In the genomic region with DNA sequence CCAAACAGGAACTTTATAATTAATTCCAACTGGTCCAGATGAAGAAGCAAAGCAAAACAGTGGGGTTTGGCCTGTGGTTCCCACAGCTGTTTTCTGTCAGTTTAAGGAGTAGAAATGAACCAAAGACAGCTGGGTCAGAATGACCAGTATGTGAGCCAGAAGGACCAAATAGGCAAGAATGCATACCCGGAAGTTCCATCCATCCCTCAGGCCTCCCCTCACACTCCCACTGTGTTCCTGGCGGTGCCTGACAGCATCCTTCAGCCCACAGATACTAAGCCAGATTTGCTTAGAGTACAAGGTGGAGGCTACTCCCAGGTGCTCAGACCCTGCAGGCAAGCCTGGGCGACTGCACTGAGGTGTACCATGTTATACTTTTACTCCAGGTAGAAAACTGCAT, we compare ENCODE assay signal across 16 mouse cellular contexts. TPM values are rescaled to one million over a fixed set of nuclear protein-coding genes. Genes with fewer than 3 reads are reported as not detected.
DNase-seq lines count a peak whose midpoint lies in the region; ATAC-seq and TF ChIP-seq lines count a peak whose summit lies in the region.
"Had no signal": no experiment of that assay in that cellular context is flagged by ENCODE, and none has a peak within 500 bp of the region (broad histone marks: within the 10 kb centered on the region; RNA-seq: fewer than 3 reads in every experiment).

No protein-coding gene starts in this region.

- no peaks in the 10 kb centered on the region for H3K9me3 ChIP-seq in embryonic facial prominence, embryonic 11.5 days (replicated peaks; ENCODE audit: control insufficient read depth, low read length)
- 0 out of 2 replicates have a peak, but pooled peaks cover 3% of the 10 kb centered on the region for H3K9me3 ChIP-seq in kidney, embryonic 16.5 days (ENCODE audit: low read length)
- no peaks in the 10 kb centered on the region for H3K9me3 ChIP-seq in stomach, embryonic 14.5 days (ENCODE audit: control insufficient read depth, low read depth, low read length)
- H3K9me3 ChIP-seq: forebrain, embryonic 12.5 days; intestine, embryonic 15.5 days; midbrain, embryonic 12.5 days had no signal

- H3K4me3 ChIP-seq in embryonic facial prominence, embryonic 11.5 days (ENCODE audit: low read depth, low read length), result no peak overlapping the region
- H3K4me3 ChIP-seq in kidney, embryonic 16.5 days (ENCODE audit: low read length), result no peak overlapping the region
- H3K4me3 ChIP-seq in stomach, embryonic 14.5 days (ENCODE audit: low read depth, low read length), result no peak overlapping the region
- H3K4me3 ChIP-seq in cerebellum, adult 2 months (replicated peaks; ENCODE audit: insufficient read depth, low read depth, low read length), result no peak overlapping the region
- H3K4me3 ChIP-seq: forebrain, embryonic 12.5 days; intestine, embryonic 15.5 days; midbrain, embryonic 12.5 days had no signal

- no peaks in the 10 kb centered on the region for H3K36me3 ChIP-seq in embryonic facial prominence, embryonic 11.5 days (replicated peaks; ENCODE audit: control insufficient read depth, insufficient read depth, low read depth, low read length)
- no peaks in the 10 kb centered on the region for H3K36me3 ChIP-seq in kidney, embryonic 16.5 days (ENCODE audit: insufficient read depth, low read length)
- H3K36me3 ChIP-seq in stomach, embryonic 14.5 days (ENCODE audit: control insufficient read depth, insufficient read depth, low read length), result no peaks in the 10 kb centered on the region
- H3K36me3 ChIP-seq: forebrain, embryonic 12.5 days; intestine, embryonic 15.5 days; midbrain, embryonic 12.5 days had no signal

- ATAC-seq in embryonic facial prominence, embryonic 11.5 days (replicated peaks; ENCODE audit: insufficient number of reproducible peaks, low FRiP score, low TSS enrichment, low read depth), result 0 out of 2 replicates have a peak, but pooled peaks have one; percentile 29
- ATAC-seq in kidney, embryonic 16.5 days (ENCODE audit: low FRiP score, low TSS enrichment), result peak; percentile 90
- ATAC-seq in stomach, embryonic 14.5 days (ENCODE audit: insufficient number of reproducible peaks, insufficient read depth, low FRiP score, low read depth), result peak; percentile 66; the same call in 1 of the 2 replicates
- ATAC-seq: intestine, embryonic 15.5 days; Patski had no signal

- H3K4me1 ChIP-seq in embryonic facial prominence, embryonic 11.5 days (ENCODE audit: control insufficient read depth, insufficient read depth, low read length), result no peaks in the 10 kb centered on the region
- H3K4me1 ChIP-seq in kidney, embryonic 16.5 days (ENCODE audit: insufficient read depth, low read length), result peaks cover 14% of the 10 kb centered on the region
- H3K4me1 ChIP-seq in stomach, embryonic 14.5 days (ENCODE audit: control insufficient read depth, insufficient read depth, low read length), result no peaks in the 10 kb centered on the region
- no peaks in the 10 kb centered on the region for H3K4me1 ChIP-seq in cerebellum, adult 2 months (ENCODE audit: control insufficient read depth, insufficient read depth, low read length)
- H3K4me1 ChIP-seq: forebrain, embryonic 12.5 days; intestine, embryonic 15.5 days; midbrain, embryonic 12.5 days had no signal

- no peak overlapping the region for H3K9ac ChIP-seq in embryonic facial prominence, embryonic 11.5 days (replicated peaks; ENCODE audit: low read length)
- no peak overlapping the region for H3K9ac ChIP-seq in kidney, embryonic 16.5 days (replicated peaks; ENCODE audit: low read length)
- H3K9ac ChIP-seq in stomach, embryonic 14.5 days (replicated peaks; ENCODE audit: low read depth, low read length), result no peak overlapping the region
- H3K9ac ChIP-seq: forebrain, embryonic 12.5 days; intestine, embryonic 15.5 days; liver, embryonic 14.5 days; midbrain, embryonic 12.5 days had no signal

- TF ChIP-seq POLR2A in cerebellum, adult 2 months (IDR thresholded peaks at IDR 0.05; ENCODE audit: borderline replicate concordance, insufficient read depth, low read length), result no peak

- WGBS in embryonic facial prominence, embryonic 11.5 days, result 63% methylated on average over 3 of the region's 3 CpGs
- 20% methylated on average over 3 of the region's 3 CpGs for WGBS in kidney, embryonic 16.5 days
- 48% methylated on average over 3 of the region's 3 CpGs for WGBS in stomach, embryonic 14.5 days
- WGBS in cerebellum, adult 2 months, result 54% methylated on average over 3 of the region's 3 CpGs

- no peak overlapping the region for H3K4me2 ChIP-seq in embryonic facial prominence, embryonic 11.5 days (ENCODE audit: low read depth, low read length)
- H3K4me2 ChIP-seq in kidney, embryonic 16.5 days (replicated peaks; ENCODE audit: low read depth, low read length), result no peak overlapping the region
- H3K4me2 ChIP-seq in stomach, embryonic 14.5 days (replicated peaks; ENCODE audit: low read depth, low read length), result no peak overlapping the region
- H3K4me2 ChIP-seq: forebrain, embryonic 12.5 days; intestine, embryonic 15.5 days; midbrain, embryonic 12.5 days had no signal

- no peak for TF ChIP-seq CTCF in cerebellum, adult 2 months (IDR thresholded peaks at IDR 0.05; ENCODE audit: borderline replicate concordance, insufficient read depth, low read depth, low read length)

- peak; percentile 24 for DNase-seq in kidney, adult 11 months
- DNase-seq in kidney, adult 18-20 months, result no peak
- DNase-seq in embryonic facial prominence, embryonic 11.5 days (ENCODE audit: low spot score), result peak; percentile 53
- DNase-seq in urinary bladder, postnatal 14 days (ENCODE audit: low spot score), result no peak
- no peak for DNase-seq in cerebellum, adult 2 months
- DNase-seq: adrenal gland, adult 2 months; cerebellum, adult 9-11 months; retina, postnatal 1 day; spleen, adult 18-20 months had no signal

- H3K27ac ChIP-seq in embryonic facial prominence, embryonic 11.5 days (replicated peaks; ENCODE audit: low read depth, low read length), result no peak overlapping the region
- peak overlapping the region; percentile 65 for H3K27ac ChIP-seq in kidney, embryonic 16.5 days (ENCODE audit: low read length)
- H3K27ac ChIP-seq in stomach, embryonic 14.5 days (ENCODE audit: low read length), result no peak overlapping the region
- H3K27ac ChIP-seq in cerebellum, adult 2 months (ENCODE audit: insufficient read depth, low read length), result no peak overlapping the region
- H3K27ac ChIP-seq: forebrain, embryonic 12.5 days; intestine, embryonic 15.5 days; liver, embryonic 14.5 days; midbrain, embryonic 12.5 days had no signal

- H3K27me3 ChIP-seq in embryonic facial prominence, embryonic 11.5 days (ENCODE audit: control insufficient read depth, insufficient read depth, low read length), result no peaks in the 10 kb centered on the region
- H3K27me3 ChIP-seq in kidney, embryonic 16.5 days (ENCODE audit: insufficient read depth, low read length), result no peaks in the 10 kb centered on the region
- H3K27me3 ChIP-seq in stomach, embryonic 14.5 days (ENCODE audit: control insufficient read depth, insufficient read depth, low read length), result no peaks in the 10 kb centered on the region
- H3K27me3 ChIP-seq in cerebellum, adult 2 months (ENCODE audit: control insufficient read depth, insufficient read depth, low read length), result no peaks in the 10 kb centered on the region
- H3K27me3 ChIP-seq: forebrain, embryonic 12.5 days; intestine, embryonic 15.5 days; Patski had no signal

RNA-seq across cellular contexts. Expression of a gene that starts 35.3 kb away (rescaled TPM):
- polyA plus RNA-seq in embryonic facial prominence, embryonic 11.5 days (2014; fragmentation: Nextera tagmentation; extraction: Ambion mirVana), result 22.6 and 26.0 TPM in 2 replicates
- 35.1 and 36.5 TPM in 2 replicates for polyA plus RNA-seq in kidney, embryonic 16.5 days (2015; fragmentation: Nextera tagmentation; extraction: Ambion mirVana)
- polyA plus RNA-seq in stomach, embryonic 14.5 days (2014; fragmentation: Nextera tagmentation; extraction: Ambion mirVana), result 22.7 and 27.1 TPM in 2 replicates
- polyA plus RNA-seq in cerebellum, adult 2 months (2012; rRNA removed), result 29.4 and 35.4 TPM in 2 replicates

RNA-seq across cellular contexts. Expression of a gene that starts 38.9 kb away (rescaled TPM):
- 0.68 and 1.3 TPM in 2 replicates for polyA plus RNA-seq in embryonic facial prominence, embryonic 11.5 days (2014; fragmentation: Nextera tagmentation; extraction: Ambion mirVana)
- polyA plus RNA-seq in kidney, embryonic 16.5 days (2015; fragmentation: Nextera tagmentation; extraction: Ambion mirVana), result not detected in 2 replicates
- 5.5 TPM in 1 of 2 replicates, not detected in the other for polyA plus RNA-seq in stomach, embryonic 14.5 days (2014; fragmentation: Nextera tagmentation; extraction: Ambion mirVana)
- 0.08 TPM in 1 of 2 replicates, not detected in the other for polyA plus RNA-seq in cerebellum, adult 2 months (2012; rRNA removed)
- polyA plus RNA-seq: adrenal gland, adult 2 months; liver, embryonic 14.5 days; Patski had no signal

Comparison
In these comparisons a context has a peak if more than half of its experiments do, and no peak if none do; other contexts are left out.
1. DNase-seq: peak in kidney, adult 11 months (single experiment) and embryonic facial prominence, embryonic 11.5 days (single experiment); none in kidney, adult 18-20 months (single experiment), urinary bladder, postnatal 14 days (single experiment) and cerebellum, adult 2 months (0 of 2).
2. ATAC-seq: peak in every context shown above with its lines; median percentile 90 in kidney, embryonic 16.5 days; 66 in stomach, embryonic 14.5 days; 29 in embryonic facial prominence, embryonic 11.5 days.